Mouse (Mus musculus) frontal cortex, adult 2 months (tissue): ENCODE data around the gene 4930435E12Rik. TPM values are rescaled to one million over a fixed set of nuclear protein-coding genes. Genes with fewer than 3 reads are reported as not detected.
"Not testable (repeated sequence)": the region's sequence is repeated elsewhere in the genome, so short reads cannot be mapped to it uniquely, and the experiment has no call there.

Experiments
- DNase-seq, 2 experiments: peaks; one replicate each; pipeline ENCODE4 v3.0.0; 2022; ENCODE audit warnings: low spot score in 1 of 2; ENCODE audit errors: extremely low spot score in 1 of 2
- polyA plus RNA-seq: library from polyadenylated mRNA; depleted of rRNA; stranded (reverse); fragments of >200 nt; gene quantifications from 2 replicates; pipeline ENCODE4 v1.2.3, GENCODE M21; 2012; rRNA removed

4930435E12Rik gene
- polyA plus RNA-seq, result not detected in 2 replicates

GRCm38 (mm10) chr16:38828649-38829048 lies at the start of gene 4930435E12Rik:
4930435E12Rik (minus strand) TSS chr16:38828749.
- no peak for DNase-seq

- peak; percentile 67 to 82 for DNase-seq
Observed at GRCm38 (mm10) chr16:38874481-38874880, 45.9 kb upstream of the 4930435E12Rik start.

GRCm38 (mm10) chr16:38873231-38873630 lies 44.7 kb upstream of the 4930435E12Rik start:
- peak; percentile 29 to 56 for DNase-seq

GRCm38 (mm10) chr16:38864358-38864757 lies 35.8 kb upstream of the 4930435E12Rik start:
- DNase-seq, result no peak

- DNase-seq, result no peak
Observed at GRCm38 (mm10) chr16:38860548-38860947, 32.0 kb upstream of the 4930435E12Rik start.

GRCm38 (mm10) chr16:38858120-38858749 lies 29.7 kb upstream of the 4930435E12Rik start:
- peak in 1 of 2 experiments; percentile 56 for DNase-seq

- DNase-seq, result peak in 1 of 2 experiments; percentile 73
Observed at GRCm38 (mm10) chr16:38812521-38812920, 16.0 kb downstream of the 4930435E12Rik start.

GRCm38 (mm10) chr16:38810196-38810595 lies 18.4 kb downstream of the 4930435E12Rik start:
- DNase-seq, result no peak

- DNase-seq, result not testable (repeated sequence)
Observed at GRCm38 (mm10) chr16:38807796-38808195, 20.8 kb downstream of the 4930435E12Rik start.

GRCm38 (mm10) chr16:38800091-38800490 lies 28.5 kb downstream of the 4930435E12Rik start, which contains the start of gene Upk1b:
Upk1b (minus strand) TSS chr16:38800328.
- no peak for DNase-seq

- DNase-seq, result no peak
Observed at GRCm38 (mm10) chr16:38798957-38799450, 29.5 kb downstream of the 4930435E12Rik start.

GRCm38 (mm10) chr16:38793120-38793519 lies 35.4 kb downstream of the 4930435E12Rik start:
- no peak for DNase-seq

- no peak for DNase-seq
Observed at GRCm38 (mm10) chr16:38789966-38790365, 38.6 kb downstream of the 4930435E12Rik start.

GRCm38 (mm10) chr16:38789016-38789415 lies 39.5 kb downstream of the 4930435E12Rik start:
- DNase-seq, result no peak

- DNase-seq, result no peak
Observed at GRCm38 (mm10) chr16:38785301-38785700, 43.2 kb downstream of the 4930435E12Rik start.

GRCm38 (mm10) chr16:38782524-38783067 lies 46.0 kb downstream of the 4930435E12Rik start:
- no peak for DNase-seq

GRCm38 (mm10) chr16:38781946-38782345 lies 46.6 kb downstream of the 4930435E12Rik start:
- DNase-seq, result no peak

GRCm38 (mm10) chr16:38780960-38781572 lies 47.5 kb downstream of the 4930435E12Rik start:
- no peak for DNase-seq

- DNase-seq, result no peak
Observed at GRCm38 (mm10) chr16:38776342-38776741, 52.2 kb downstream of the 4930435E12Rik start.

- DNase-seq, result no peak
Observed at GRCm38 (mm10) chr16:38774964-38775746, 53.4 kb downstream of the 4930435E12Rik start.
